Mouse (Mus musculus) thymus, postnatal 4 days (tissue): ENCODE results near the gene Trappc13.
A peak's percentile ranks its signal among the peaks of the same experiment; 100 is the strongest.

Source experiments
- DNase-seq: peaks from one replicate; pipeline ENCODE4 v3.0.0; 2021

Trappc13 gene

GRCm38 (mm10) chr13:104113782-104114181 lies 64.5 kb downstream of the Trappc13 start:
- DNase-seq, result peak; percentile 14

GRCm38 (mm10) chr13:104112266-104112900 lies 65.9 kb downstream of the Trappc13 start:
- DNase-seq, result no peak

- no peak for DNase-seq
Observed at GRCm38 (mm10) chr13:104110526-104110925, 67.7 kb downstream of the Trappc13 start.

GRCm38 (mm10) chr13:104109816-104110521 lies 68.3 kb downstream of the Trappc13 start:
- DNase-seq, result peak; percentile 18

- peak; percentile 91 for DNase-seq
Observed at GRCm38 (mm10) chr13:104109288-104109815, 68.9 kb downstream of the Trappc13 start, which contains the start of the genes Nln and Sgtb. Gene Nln, minus strand, starts transcription at chr13:104109614. Gene Sgtb, plus strand, starts transcription at chr13:104109741.

GRCm38 (mm10) chr13:104108651-104109287 lies 69.5 kb downstream of the Trappc13 start:
- no peak for DNase-seq

- DNase-seq, result no peak
Observed at GRCm38 (mm10) chr13:104101606-104102235, 76.5 kb downstream of the Trappc13 start.

- DNase-seq, result no peak
Observed at GRCm38 (mm10) chr13:104100416-104100815, 77.9 kb downstream of the Trappc13 start.

- DNase-seq, result no peak
Observed at GRCm38 (mm10) chr13:104097190-104097589, 81.1 kb downstream of the Trappc13 start.

- no peak for DNase-seq
Observed at GRCm38 (mm10) chr13:104095955-104096354, 82.3 kb downstream of the Trappc13 start.

- no peak for DNase-seq
Observed at GRCm38 (mm10) chr13:104094531-104095385, 83.5 kb downstream of the Trappc13 start.
